Mouse (Mus musculus) lung, embryonic 14.5 days (tissue): ENCODE measurements around the gene Hormad2. TPM values are rescaled to one million over a fixed set of nuclear protein-coding genes. Genes with fewer than 3 reads are reported as not detected.
A peak's percentile ranks its signal among the peaks of the same experiment; 100 is the strongest.

Experiments used
- ATAC-seq: fragments of 200-750 bp; cut with Nextera tagmentation; 2 replicates; pipeline ENCODE4 v1.8.0; 2017; ENCODE audit warnings: mild to moderate bottlenecking, moderate TSS enrichment, moderate library complexity; ENCODE audit not compliant: insufficient read depth
- DNase-seq: peaks from one replicate; pipeline ENCODE4 v3.0.0-alpha.2; 2015
- H3K27ac ChIP-seq: fragments of 300-500 bp; sonication (generic); 2 replicates; pipeline ENCODE4 v1.5.1; 2014; ENCODE audit warnings: low read depth, mild to moderate bottlenecking, moderate library complexity
- H3K27me3 ChIP-seq: fragments of 300-500 bp; sonication (generic); 2 replicates; pipeline ENCODE4 v1.6.1; 2014; ENCODE audit warnings: low read length, control low read depth; ENCODE audit not compliant: insufficient read depth
- H3K36me3 ChIP-seq: fragments of 300-500 bp; sonication (generic); 2 replicates; pipeline ENCODE4 v1.6.1; 2014; ENCODE audit warnings: control low read depth; ENCODE audit not compliant: insufficient read depth
- H3K4me1 ChIP-seq: fragments of 300-500 bp; sonication (generic); 2 replicates; pipeline ENCODE4 v1.6.1; 2014; ENCODE audit warnings: antibody characterized with exemption, control low read depth; ENCODE audit not compliant: insufficient read depth
- H3K4me2 ChIP-seq: fragments of 300-500 bp; sonication (generic); 2 replicates; pipeline ENCODE4 v1.6.1; 2014; ENCODE audit warnings: mild to moderate bottlenecking
- H3K4me3 ChIP-seq: fragments of 300-500 bp; sonication (generic); 2 replicates; pipeline ENCODE4 v1.5.1; 2014; ENCODE audit warnings: low read depth, low read length
- H3K9ac ChIP-seq: fragments of 300-500 bp; sonication (generic); 2 replicates; pipeline ENCODE4 v1.6.1; 2014
- H3K9me3 ChIP-seq: fragments of 300-500 bp; sonication (generic); 2 replicates; pipeline ENCODE4 v1.6.1; 2016; ENCODE audit warnings: low read depth, low read length, control low read depth
- CTCF ChIP-seq: IDR thresholded peaks from 2 replicates; pipeline ENCODE4 v1.5.1; 2016; ENCODE audit warnings: antibody characterized with exemption, low read depth
- WGBS: fragments of 180-500 bp; shearing (Covaris S2); extraction: QIAGEN DNeasy Blood & Tissue Kit; methylation state at CpG from one replicate; pipeline ENCODE4 v1.1.7; 2014; 5-methylcytosine and 5-hydroxymethylcytosine counted together
- polyA plus RNA-seq: library from polyadenylated mRNA; unstranded; fragments of >200 nt; fragmentation: Nextera tagmentation; extraction: Ambion mirVana; gene quantifications from 2 replicates; pipeline ENCODE4 v1.2.1, GENCODE M21; 2014

Hormad2 gene
- polyA plus RNA-seq, 1 experiment from 2014 or later = 0.09 TPM

DNA sequence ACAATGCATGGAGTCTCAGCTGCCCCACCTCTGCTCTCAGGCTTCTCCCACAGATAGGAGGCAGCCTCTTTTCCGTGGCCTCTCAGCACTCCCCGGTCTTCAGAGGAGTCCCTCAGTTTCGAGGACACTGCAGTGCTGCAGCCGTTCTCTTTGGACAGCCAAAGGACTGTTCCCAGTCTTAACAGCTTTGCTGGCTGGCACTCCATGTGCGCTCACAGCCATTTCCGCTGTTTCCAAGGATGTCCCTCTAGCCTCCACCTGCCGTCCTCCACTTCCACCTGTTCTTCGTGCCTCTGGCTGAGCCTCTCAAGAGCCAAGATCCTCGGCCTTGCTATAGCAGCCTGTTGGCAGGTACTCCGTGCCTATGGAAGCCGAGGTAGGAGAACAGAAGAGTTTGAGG is 117.4 kb downstream of the Hormad2 start:
- H3K9me3 ChIP-seq = no peaks in the 10 kb centered on the region
- WGBS = 59% methylated on average over 11 of the region's 11 CpGs
- no peaks in the 10 kb centered on the region for H3K36me3 ChIP-seq
- ATAC-seq (no peak), DNase-seq (no peak)
- no peak overlapping the region for H3K4me3 ChIP-seq
- H3K27me3 ChIP-seq = peaks cover 4% of the 10 kb centered on the region; the same call in 1 of the 2 replicates
- H3K4me1 ChIP-seq = no peaks in the 10 kb centered on the region
- no peak overlapping the region for H3K27ac ChIP-seq
- H3K4me2 ChIP-seq = no peak overlapping the region
- no peak for TF ChIP-seq CTCF
- H3K9ac ChIP-seq = no peak overlapping the region

DNA sequence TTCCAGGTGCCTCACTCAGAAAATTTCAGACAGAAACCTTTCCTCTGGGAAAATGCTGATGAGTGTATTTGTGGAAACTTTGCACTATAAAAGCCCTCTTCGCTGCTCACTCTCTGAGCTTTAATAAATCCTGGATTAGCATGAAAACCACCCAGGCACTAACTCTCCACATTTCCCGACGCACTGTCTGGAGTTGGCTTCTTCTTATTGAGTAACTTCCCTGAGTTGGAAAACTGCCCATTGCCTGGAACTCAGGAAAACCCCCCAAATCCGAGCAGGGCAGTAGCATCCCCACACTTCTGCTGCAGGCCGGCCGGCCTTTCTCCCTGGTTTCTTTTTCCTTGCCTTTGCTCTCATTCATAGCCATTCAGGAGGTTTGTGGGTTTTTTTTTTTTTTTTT is 118.0 kb downstream of the Hormad2 start:
- Histone ChIP-seq H3K4me3 (no peak overlapping the region), H3K9ac (no peak overlapping the region), H3K4me1 (no peaks in the 10 kb centered on the region), H3K9me3 (no peaks in the 10 kb centered on the region), H3K27ac (no peak overlapping the region), H3K4me2 (no peak overlapping the region), H3K36me3 (no peaks in the 10 kb centered on the region), H3K27me3 (peaks cover 4% of the 10 kb centered on the region; the same call in 1 of the 2 replicates)
- TF ChIP-seq CTCF = no peak
- peak; percentile 39 for DNase-seq
- ATAC-seq = no peak
- WGBS = 46% methylated on average over 6 of the region's 6 CpGs

GRCm38 (mm10) chr11:4320876-4321275 is 120.0 kb downstream of the Hormad2 start:
- H3K4me2 ChIP-seq = no peak overlapping the region
- TF ChIP-seq CTCF = no peak

GRCm38 (mm10) chr11:4319212-4319955 is 121.5 kb downstream of the Hormad2 start:
- Histone ChIP-seq H3K36me3 (no peaks in the 10 kb centered on the region), H3K27me3 (peaks cover 4% of the 10 kb centered on the region; the same call in 1 of the 2 replicates), H3K27ac (no peak overlapping the region), H3K9ac (no peak overlapping the region), H3K4me2 (no peak overlapping the region), H3K4me3 (no peak overlapping the region), H3K4me1 (no peaks in the 10 kb centered on the region), H3K9me3 (no peaks in the 10 kb centered on the region)
- ATAC-seq (no peak), DNase-seq (no peak)
- WGBS = 77% methylated on average over 14 of the region's 14 CpGs
- no peak for TF ChIP-seq CTCF

More at GRCm38 (mm10) chr11:4320876-4321275, 120.0 kb downstream of the Hormad2 start:
- DNase-seq (no peak), ATAC-seq (no peak)
- Histone ChIP-seq H3K27me3 (peaks cover 4% of the 10 kb centered on the region; the same call in 1 of the 2 replicates), H3K27ac (no peak overlapping the region), H3K4me1 (no peaks in the 10 kb centered on the region), H3K36me3 (no peaks in the 10 kb centered on the region), H3K9ac (no peak overlapping the region), H3K4me3 (no peak overlapping the region), H3K9me3 (no peaks in the 10 kb centered on the region)
- WGBS = 37% methylated on average over 4 of the region's 4 CpGs

GRCm38 (mm10) chr11:4318011-4318410 is 122.9 kb downstream of the Hormad2 start:
- no peak overlapping the region for H3K9ac ChIP-seq
- no peak for TF ChIP-seq CTCF
- WGBS = 62% methylated on average over 3 of the region's 3 CpGs
- ATAC-seq (no peak), DNase-seq (no peak)
- H3K4me2 ChIP-seq = no peak overlapping the region
- H3K4me3 ChIP-seq = no peak overlapping the region
- H3K27ac ChIP-seq = no peak overlapping the region
- no peaks in the 10 kb centered on the region for H3K36me3 ChIP-seq
- peaks cover under 1% of the 10 kb centered on the region; the same call in 1 of the 2 replicates for H3K27me3 ChIP-seq
- no peaks in the 10 kb centered on the region for H3K9me3 ChIP-seq
- no peaks in the 10 kb centered on the region for H3K4me1 ChIP-seq

DNA sequence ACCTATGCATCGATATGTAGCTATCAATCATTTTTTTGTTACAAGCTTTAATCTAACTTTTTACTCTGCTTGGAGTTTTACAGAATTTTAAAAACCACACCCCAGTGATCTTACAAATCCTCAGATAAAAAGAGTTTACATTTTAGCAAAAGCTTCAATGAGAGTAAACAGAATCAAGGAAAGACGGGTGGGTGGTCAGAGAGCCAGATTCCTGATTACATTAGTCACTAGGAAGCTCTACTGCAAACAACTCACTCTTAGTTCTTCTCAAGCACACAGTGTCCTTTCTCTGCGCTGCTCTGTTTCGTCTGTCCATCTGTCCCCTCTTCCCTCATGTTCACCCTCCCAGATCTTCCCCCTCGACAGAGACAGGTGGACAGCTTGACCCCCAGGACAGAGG is 123.6 kb downstream of the Hormad2 start:
- no peak overlapping the region for H3K9ac ChIP-seq
- no peak for ATAC-seq
- no peak overlapping the region for H3K4me3 ChIP-seq
- H3K27me3 ChIP-seq = peaks cover 6% of the 10 kb centered on the region; the same call in 1 of the 2 replicates
- no peak for DNase-seq
- no peaks in the 10 kb centered on the region for H3K4me1 ChIP-seq
- no peak for TF ChIP-seq CTCF
- H3K27ac ChIP-seq = no peak overlapping the region
- no peaks in the 10 kb centered on the region for H3K36me3 ChIP-seq
- no peaks in the 10 kb centered on the region for H3K9me3 ChIP-seq
- 40% methylated on average over 5 of the region's 5 CpGs for WGBS
- no peak overlapping the region for H3K4me2 ChIP-seq

GRCm38 (mm10) chr11:4312180-4312579 is 128.7 kb downstream of the Hormad2 start:
- WGBS = 78% methylated on average over 4 of the region's 4 CpGs
- peaks cover 12% of the 10 kb centered on the region; the same call in 1 of the 2 replicates for H3K4me1 ChIP-seq
- no peak for TF ChIP-seq CTCF
- H3K9ac ChIP-seq = no peak overlapping the region
- ATAC-seq (no peak), DNase-seq (no peak)
- H3K4me3 ChIP-seq = no peak overlapping the region
- no peak overlapping the region for H3K4me2 ChIP-seq
- H3K9me3 ChIP-seq = no peaks in the 10 kb centered on the region
- H3K27ac ChIP-seq = no peak overlapping the region
- H3K27me3 ChIP-seq = peaks cover 6% of the 10 kb centered on the region; the same call in 1 of the 2 replicates
- H3K36me3 ChIP-seq = no peaks in the 10 kb centered on the region
